Mouse (Mus musculus): ENCODE data around the gene Sfr1. TPM values are rescaled to one million over a fixed set of nuclear protein-coding genes. Genes with fewer than 3 reads are reported as not detected.

Sfr1 gene
- polyA plus RNA-seq, 1 experiment from 2014 or later: 181 TPM

DNA sequence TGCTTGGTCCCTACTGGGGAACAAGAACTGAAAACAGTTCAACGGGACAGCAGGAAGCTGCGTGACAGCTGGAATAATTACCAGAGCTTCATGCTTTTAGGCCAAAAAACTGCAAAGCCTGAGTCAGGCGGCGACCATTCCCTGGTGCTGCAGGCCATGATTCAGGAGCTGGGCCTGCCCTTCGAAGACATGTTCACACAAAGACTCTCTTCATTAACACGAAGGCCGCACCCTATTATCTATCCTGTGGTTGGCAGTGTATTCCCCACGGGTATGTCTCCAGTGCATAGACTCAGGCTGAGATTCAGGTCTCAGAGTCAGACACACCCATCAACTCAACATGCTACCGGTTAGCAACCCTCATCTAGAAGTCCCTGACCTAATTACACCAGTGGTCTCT lies 33.2 kb upstream of the Sfr1 start:
- ATAC-seq (ENCODE audit: low FRiP score, low TSS enrichment): no peak
- no peak for TF ChIP-seq EP300 (optimal IDR thresholded peaks at IDR 0.05)
- TF ChIP-seq CTCF (IDR thresholded peaks at IDR 0.05; ENCODE audit: low read depth): no peak
- WGBS: 57% methylated on average over 9 of the region's 9 CpGs

GRCm38 (mm10) chr19:47699743-47700142 lies 31.7 kb upstream of the Sfr1 start:
- Histone ChIP-seq H3K4me2 (replicated peaks; ENCODE audit: low read depth) (no peak overlapping the region), H3K27ac (replicated peaks) (peak overlapping the region; percentile 49; the same call in 1 of the 2 replicates), H3K9ac (ENCODE audit: low read length) (no peak overlapping the region), H3K9me3 (ENCODE audit: control insufficient read depth, low read length) (no peaks in the 10 kb centered on the region), H3K36me3 (ENCODE audit: control insufficient read depth, insufficient read depth, low read length) (no peaks in the 10 kb centered on the region), H3K4me3 (ENCODE audit: low read depth, low read length) (no peak overlapping the region), H3K27me3 (ENCODE audit: control insufficient read depth, insufficient read depth, low read length) (no peaks in the 10 kb centered on the region), H3K4me1 (replicated peaks; ENCODE audit: control insufficient read depth, insufficient read depth) (no peaks in the 10 kb centered on the region; the same call in 1 of the 2 replicates)
- TF ChIP-seq CTCF (IDR thresholded peaks at IDR 0.05; ENCODE audit: low read depth) (no peak), EP300 (optimal IDR thresholded peaks at IDR 0.05) (no peak)
- WGBS: 29% methylated on average over 9 of the region's 9 CpGs
- DNase-seq (ENCODE audit: low spot score): no peak
- ATAC-seq (ENCODE audit: low FRiP score, low TSS enrichment): peak; percentile 80

More for the DNA sequence above, 33.2 kb upstream of the Sfr1 start:
- Histone ChIP-seq H3K9me3 (ENCODE audit: control insufficient read depth, low read length) (no peaks in the 10 kb centered on the region), H3K4me1 (replicated peaks; ENCODE audit: control insufficient read depth, insufficient read depth) (no peaks in the 10 kb centered on the region; the same call in 1 of the 2 replicates), H3K36me3 (ENCODE audit: control insufficient read depth, insufficient read depth, low read length) (no peaks in the 10 kb centered on the region), H3K9ac (ENCODE audit: low read length) (no peak overlapping the region), H3K4me3 (ENCODE audit: low read depth, low read length) (no peak overlapping the region), H3K27ac (replicated peaks) (0 out of 2 replicates have a peak overlapping the region, but pooled peaks have one; percentile 35), H3K27me3 (ENCODE audit: control insufficient read depth, insufficient read depth, low read length) (no peaks in the 10 kb centered on the region), H3K4me2 (replicated peaks; ENCODE audit: low read depth) (no peak overlapping the region)
- DNase-seq (ENCODE audit: low spot score): no peak

DNA sequence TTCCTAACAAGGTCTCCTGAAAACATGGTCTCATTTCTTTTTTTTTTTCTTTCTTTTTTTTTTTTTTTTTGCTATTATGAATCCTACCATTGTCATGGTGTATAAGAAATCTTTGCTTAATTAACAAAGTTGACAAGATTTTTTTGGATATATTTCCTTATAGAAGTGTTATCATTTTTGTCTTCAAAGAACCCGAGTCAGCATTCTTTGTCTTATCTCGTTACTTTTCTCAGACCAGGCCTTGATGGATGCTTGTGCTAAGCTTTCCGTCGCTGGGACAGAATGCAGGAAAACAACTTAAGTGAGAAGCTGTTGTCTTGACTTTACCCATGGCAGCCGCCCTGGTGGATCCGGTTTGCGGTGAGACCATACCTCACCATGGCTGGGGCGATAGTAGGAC lies 31.0 kb upstream of the Sfr1 start:
- Histone ChIP-seq H3K4me2 (replicated peaks; ENCODE audit: low read depth) (no peak overlapping the region), H3K27ac (replicated peaks) (peak overlapping the region; percentile 58; the same call in 1 of the 2 replicates), H3K4me1 (replicated peaks; ENCODE audit: control insufficient read depth, insufficient read depth) (no peaks in the 10 kb centered on the region; the same call in 1 of the 2 replicates), H3K9me3 (ENCODE audit: control insufficient read depth, low read length) (no peaks in the 10 kb centered on the region), H3K27me3 (ENCODE audit: control insufficient read depth, insufficient read depth, low read length) (no peaks in the 10 kb centered on the region), H3K36me3 (ENCODE audit: control insufficient read depth, insufficient read depth, low read length) (no peaks in the 10 kb centered on the region), H3K9ac (ENCODE audit: low read length) (no peak overlapping the region), H3K4me3 (ENCODE audit: low read depth, low read length) (no peak overlapping the region)
- DNase-seq (ENCODE audit: low spot score): no peak
- TF ChIP-seq EP300 (optimal IDR thresholded peaks at IDR 0.05) (no peak), CTCF (IDR thresholded peaks at IDR 0.05; ENCODE audit: low read depth) (no peak)
- ATAC-seq (ENCODE audit: low FRiP score, low TSS enrichment): no peak
- WGBS: 64% methylated on average over 8 of the region's 8 CpGs

GRCm38 (mm10) chr19:47705080-47705771 lies 26.3 kb upstream of the Sfr1 start:
- H3K9ac ChIP-seq (ENCODE audit: low read length): no peak overlapping the region
- no peak overlapping the region for H3K4me3 ChIP-seq (ENCODE audit: low read depth, low read length)
- no peaks in the 10 kb centered on the region for H3K27me3 ChIP-seq (ENCODE audit: control insufficient read depth, insufficient read depth, low read length)
- H3K9me3 ChIP-seq (ENCODE audit: control insufficient read depth, low read length): no peaks in the 10 kb centered on the region
- H3K4me2 ChIP-seq (replicated peaks; ENCODE audit: low read depth): no peak overlapping the region
- 54% methylated on average over 13 of the region's 13 CpGs for WGBS
- DNase-seq (ENCODE audit: low spot score) (peak; percentile 48), ATAC-seq (ENCODE audit: low FRiP score, low TSS enrichment) (peak; percentile 76)
- H3K27ac ChIP-seq (replicated peaks): peak overlapping the region; percentile 30; the same call in 1 of the 2 replicates
- H3K4me1 ChIP-seq (replicated peaks; ENCODE audit: control insufficient read depth, insufficient read depth): no peaks in the 10 kb centered on the region; the same call in 1 of the 2 replicates
- TF ChIP-seq EP300 (optimal IDR thresholded peaks at IDR 0.05) (no peak), CTCF (IDR thresholded peaks at IDR 0.05; ENCODE audit: low read depth) (peak; percentile 19; the same call in 1 of the 2 replicates)
- no peaks in the 10 kb centered on the region for H3K36me3 ChIP-seq (ENCODE audit: control insufficient read depth, insufficient read depth, low read length)

- WGBS: 86% methylated on average over 8 of the region's 8 CpGs
These were observed 25.6 kb upstream of the Sfr1 start for GRCm38 (mm10) chr19:47705772-47706309.

DNA sequence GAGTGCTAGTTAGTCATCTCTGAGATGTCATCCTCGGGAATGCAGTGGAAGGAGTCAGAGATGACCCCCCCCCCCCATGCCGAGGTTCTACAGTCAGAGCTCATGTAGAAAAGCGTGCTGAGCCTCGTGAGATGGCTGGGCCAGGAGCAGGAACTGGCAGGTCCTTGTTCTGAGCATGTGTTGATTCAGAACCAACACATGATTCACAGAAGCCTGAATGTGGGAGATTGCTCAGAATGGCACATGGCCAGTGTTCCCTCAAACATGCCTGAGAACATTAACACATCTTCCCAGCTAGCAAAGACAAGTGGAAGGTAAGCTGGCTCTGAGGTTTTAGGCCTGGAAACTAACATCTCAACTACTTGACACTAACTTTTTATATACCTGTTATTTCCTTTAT lies 21.1 kb upstream of the Sfr1 start:
- no peaks in the 10 kb centered on the region for H3K9me3 ChIP-seq (ENCODE audit: control insufficient read depth, low read length)
- DNase-seq (ENCODE audit: low spot score): no peak
- no peak overlapping the region for H3K27ac ChIP-seq (replicated peaks)
- WGBS: 62% methylated on average over 4 of the region's 4 CpGs
- no peak overlapping the region for H3K4me3 ChIP-seq (ENCODE audit: low read depth, low read length)
- H3K4me2 ChIP-seq (replicated peaks; ENCODE audit: low read depth): no peak overlapping the region
- TF ChIP-seq EP300 (optimal IDR thresholded peaks at IDR 0.05): no peak
- TF ChIP-seq CTCF (IDR thresholded peaks at IDR 0.05; ENCODE audit: low read depth): no peak
- no peak overlapping the region for H3K9ac ChIP-seq (ENCODE audit: low read length)
- H3K4me1 ChIP-seq (replicated peaks; ENCODE audit: control insufficient read depth, insufficient read depth): no peaks in the 10 kb centered on the region
- no peaks in the 10 kb centered on the region for H3K27me3 ChIP-seq (ENCODE audit: control insufficient read depth, insufficient read depth, low read length)
- no peaks in the 10 kb centered on the region for H3K36me3 ChIP-seq (ENCODE audit: control insufficient read depth, insufficient read depth, low read length)
- peak; percentile 49; the same call in 1 of the 2 replicates for ATAC-seq (ENCODE audit: low FRiP score, low TSS enrichment)

More at GRCm38 (mm10) chr19:47705772-47706309, 25.6 kb upstream of the Sfr1 start:
- TF ChIP-seq CTCF (IDR thresholded peaks at IDR 0.05; ENCODE audit: low read depth): no peak
- TF ChIP-seq EP300 (optimal IDR thresholded peaks at IDR 0.05): no peak
- no peaks in the 10 kb centered on the region; the same call in 1 of the 2 replicates for H3K4me1 ChIP-seq (replicated peaks; ENCODE audit: control insufficient read depth, insufficient read depth)
- no peak for ATAC-seq (ENCODE audit: low FRiP score, low TSS enrichment)
- H3K27ac ChIP-seq (replicated peaks): no peak overlapping the region
- H3K9ac ChIP-seq (ENCODE audit: low read length): no peak overlapping the region
- H3K4me3 ChIP-seq (ENCODE audit: low read depth, low read length): no peak overlapping the region
- no peaks in the 10 kb centered on the region for H3K36me3 ChIP-seq (ENCODE audit: control insufficient read depth, insufficient read depth, low read length)
- no peak overlapping the region for H3K4me2 ChIP-seq (replicated peaks; ENCODE audit: low read depth)
- no peaks in the 10 kb centered on the region for H3K9me3 ChIP-seq (ENCODE audit: control insufficient read depth, low read length)
- DNase-seq (ENCODE audit: low spot score): no peak
- H3K27me3 ChIP-seq (ENCODE audit: control insufficient read depth, insufficient read depth, low read length): no peaks in the 10 kb centered on the region

All from stomach, postnatal 0 days (tissue).